Mouse (Mus musculus) small intestine, adult 2 months (tissue): ENCODE measurements around the gene Add3.
A peak's percentile ranks its signal among the peaks of the same experiment; 100 is the strongest.

Experiments
- CTCF ChIP-seq: fragments of 200-500 bp; IDR thresholded peaks from 2 replicates; pipeline ENCODE4 v1.5.1; 2012; ENCODE audit warnings: low read depth, mild to moderate bottlenecking, control low read depth, inconsistent platforms, low read length, moderate library complexity, mixed read lengths; ENCODE audit not compliant: insufficient replicate concordance, insufficient read length; ENCODE audit errors: extremely low read depth
- POLR2A ChIP-seq: fragments of 200-500 bp; IDR thresholded peaks from 2 replicates; pipeline ENCODE4 v1.6.1; 2012; ENCODE audit warnings: low read depth, mild to moderate bottlenecking, control low read depth, inconsistent platforms, low read length, moderate library complexity

GRCm38 (mm10) chr19:53141251-53142072 is 1.2 kb downstream of the Add3 start:
- TF ChIP-seq CTCF, result no peak
- TF ChIP-seq POLR2A, result peak; percentile 40; the same call in 1 of the 2 replicates
